Mouse (Mus musculus) mature B cell (primary cell): Measurements from ENCODE around the gene H13.

Source experiments
- in situ Hi-C: fragments of 300-500 bp; cut with MboI; formaldehyde crosslinking; loops from 2 replicates; pipeline ENCODE4 v1.14.3; 2019

The H13 gene

GRCm38 (mm10) chr2:152700725-152701124 is 31.5 kb downstream of the H13 start:
- in situ Hi-C loops, result loop anchor here (5.0 kb wide), 1 partner anchor 132 kb away; the partner anchor contains the start of gene Bcl2l1

- in situ Hi-C loops, result loop anchor here (5.0 kb wide), 1 partner anchor 129 kb away; the partner anchor contains the start of gene Bcl2l1
Observed at GRCm38 (mm10) chr2:152703596-152704255, 34.5 kb downstream of the H13 start.

GRCm38 (mm10) chr2:152704256-152704605 is 35.0 kb downstream of the H13 start:
- in situ Hi-C loops, result loop anchor here (5.0 kb wide), 1 partner anchor 128 kb away; the partner anchor contains the start of gene Bcl2l1

GRCm38 (mm10) chr2:152704811-152705370 is 35.6 kb downstream of the H13 start:
- in situ Hi-C loops, result loop anchor here (5.0 kb wide), 1 partner anchor 127 kb away; the partner anchor contains the start of gene Bcl2l1

- in situ Hi-C loops, result no loop called here
Observed at GRCm38 (mm10) chr2:152705993-152706571, 36.8 kb downstream of the H13 start.

- in situ Hi-C loops, result no loop called here
Observed at GRCm38 (mm10) chr2:152707186-152707585, 37.9 kb downstream of the H13 start.

- in situ Hi-C loops, result no loop called here
Observed at GRCm38 (mm10) chr2:152707627-152708026, 38.4 kb downstream of the H13 start.

GRCm38 (mm10) chr2:152709066-152709465 is 39.8 kb downstream of the H13 start:
- in situ Hi-C loops, result no loop called here

- in situ Hi-C loops, result no loop called here
Observed at GRCm38 (mm10) chr2:152716241-152716772, 47.0 kb downstream of the H13 start.

- in situ Hi-C loops, result no loop called here
Observed at GRCm38 (mm10) chr2:152717652-152718051, 48.4 kb downstream of the H13 start.

- in situ Hi-C loops, result no loop called here
Observed at GRCm38 (mm10) chr2:152718076-152718475, 48.8 kb downstream of the H13 start.

- in situ Hi-C loops, result no loop called here
Observed at GRCm38 (mm10) chr2:152723651-152724331, 54.5 kb downstream of the H13 start.

GRCm38 (mm10) chr2:152724332-152724723 is 55.1 kb downstream of the H13 start:
- in situ Hi-C loops, result no loop called here

- in situ Hi-C loops, result no loop called here
Observed at GRCm38 (mm10) chr2:152725178-152725750, 56.0 kb downstream of the H13 start.

GRCm38 (mm10) chr2:152726213-152726612 is 57.0 kb downstream of the H13 start:
- in situ Hi-C loops, result no loop called here

GRCm38 (mm10) chr2:152726751-152727335 is 57.6 kb downstream of the H13 start:
- in situ Hi-C loops, result no loop called here

GRCm38 (mm10) chr2:152727795-152728510 is 58.7 kb downstream of the H13 start:
- in situ Hi-C loops, result no loop called here

- in situ Hi-C loops, result no loop called here
Observed at GRCm38 (mm10) chr2:152728594-152728993, 59.3 kb downstream of the H13 start.

- in situ Hi-C loops, result no loop called here
Observed at GRCm38 (mm10) chr2:152729013-152729635, 59.9 kb downstream of the H13 start.

GRCm38 (mm10) chr2:152729636-152730020 is 60.4 kb downstream of the H13 start:
- in situ Hi-C loops, result no loop called here
